In genomic region chr7:117695612-117696011, GRCm38 (mm10) we compare ENCODE assay signal across 10 mouse cellular contexts.
A peak's percentile ranks its signal among the peaks of the same experiment; 100 is the strongest.
DNase-seq lines count a peak whose midpoint lies in the region; ATAC-seq and TF ChIP-seq lines count a peak whose summit lies in the region.
"Had no signal": no experiment of that assay in that cellular context is flagged by ENCODE, and none has a peak within 500 bp of the region (broad histone marks: within the 10 kb centered on the region; RNA-seq: fewer than 3 reads in every experiment).

No protein-coding gene starts in this region.

- ATAC-seq in erythroblast, adult 5-6 weeks (replicated peaks; ENCODE audit: low FRiP score, poor library complexity, severe bottlenecking), result no peak

- 77% methylated on average over 4 of the region's 4 CpGs for WGBS in heart, embryonic 10.5 days

- no peaks in the 10 kb centered on the region for H3K9me3 ChIP-seq in heart, embryonic 10.5 days
- H3K9me3 ChIP-seq in ES-Bruce4 (replicated peaks; ENCODE audit: control insufficient read depth, insufficient read depth, low read length, poor library complexity, severe bottlenecking), result no peaks in the 10 kb centered on the region
- H3K9me3 ChIP-seq: liver, embryonic 13.5 days had no signal

- H3K27me3 ChIP-seq in heart, embryonic 10.5 days (ENCODE audit: insufficient read depth, poor library complexity, severe bottlenecking), result no peaks in the 10 kb centered on the region
- H3K27me3 ChIP-seq in ES-Bruce4 (ENCODE audit: control insufficient read depth, insufficient read depth, low read length, poor library complexity, severe bottlenecking), result no peaks in the 10 kb centered on the region
- H3K27me3 ChIP-seq: liver, embryonic 13.5 days had no signal

- intact Hi-C loops in heart, postnatal 14 days (cut with DNase I), result no loop called here

- H3K36me3 ChIP-seq in heart, embryonic 10.5 days, result no peaks in the 10 kb centered on the region
- no peaks in the 10 kb centered on the region for H3K36me3 ChIP-seq in ES-Bruce4 (ENCODE audit: control insufficient read depth, insufficient read depth, low read length, poor library complexity, severe bottlenecking)
- H3K36me3 ChIP-seq: liver, embryonic 13.5 days had no signal

- DNase-seq in heart, postnatal 14 days, result peak; percentile 4 to 6
- DNase-seq in heart, embryonic 10.5 days (ENCODE audit: low spot score), result no peak
- DNase-seq in embryo, embryonic 10.5 days (ENCODE audit: low spot score), result peak; percentile 16
- peak; percentile 6 for DNase-seq in lung, postnatal 36 days
- no peak for DNase-seq in cerebellum, adult 11 months
- DNase-seq in left cerebral cortex, adult 9 months (ENCODE audit: low spot score in 2 of 2), result no peak
- DNase-seq: liver, embryonic 13.5 days had no signal

- peak; percentile 54 for TF ChIP-seq CTCF in ES-Bruce4 (IDR thresholded peaks at IDR 0.05; ENCODE audit: low read depth, low read length)

- no peak for TF ChIP-seq EP300 in ES-Bruce4 (IDR thresholded peaks at IDR 0.05; ENCODE audit: insufficient read depth, low read depth, low read length)

- no peak overlapping the region for H3K9ac ChIP-seq in ES-Bruce4 (ENCODE audit: low read depth, poor library complexity, severe bottlenecking)
- H3K9ac ChIP-seq: liver, embryonic 13.5 days had no signal

- TF ChIP-seq POLR2A in ES-Bruce4 (IDR thresholded peaks at IDR 0.05; ENCODE audit: insufficient read depth, low read length), result no peak

- no peak overlapping the region for H3K27ac ChIP-seq in heart, embryonic 10.5 days
- H3K27ac ChIP-seq in ES-Bruce4 (ENCODE audit: insufficient read depth, low read length), result no peak overlapping the region
- H3K27ac ChIP-seq: liver, embryonic 13.5 days had no signal

- no peak overlapping the region for H3K4me3 ChIP-seq in heart, embryonic 10.5 days
- no peak overlapping the region for H3K4me3 ChIP-seq in ES-Bruce4 (ENCODE audit: low read depth, low read length)
- H3K4me3 ChIP-seq: erythroblast, embryonic 14.5 days; liver, embryonic 13.5 days had no signal

- no peaks in the 10 kb centered on the region for H3K4me1 ChIP-seq in heart, embryonic 10.5 days
- no peaks in the 10 kb centered on the region for H3K4me1 ChIP-seq in ES-Bruce4 (ENCODE audit: control insufficient read depth, insufficient read depth, low read length)
- H3K4me1 ChIP-seq: liver, embryonic 13.5 days had no signal

Comparison
In these comparisons a context has a peak if more than half of its experiments do, and no peak if none do; other contexts are left out.
1. DNase-seq: peak in heart, postnatal 14 days (2 of 2), embryo, embryonic 10.5 days (single experiment) and lung, postnatal 36 days (single experiment); none in heart, embryonic 10.5 days (single experiment), cerebellum, adult 11 months (single experiment) and left cerebral cortex, adult 9 months (0 of 2).